Mouse (Mus musculus) kidney, postnatal 0 days (tissue): Measurements from ENCODE around the gene Olfr1233. TPM values are rescaled to one million over a fixed set of nuclear protein-coding genes. Genes with fewer than 3 reads are reported as not detected.

Experiments used
- ATAC-seq: fragments of 200-750 bp; cut with Nextera tagmentation; replicated peaks from 2 replicates; pipeline ENCODE4 v1.8.0; 2017; ENCODE audit warnings: low read depth, moderate number of reproducible peaks, moderate TSS enrichment, moderate library complexity; ENCODE audit not compliant: low FRiP score
- DNase-seq: peaks from one replicate; pipeline ENCODE4 v3.0.0-alpha.2; 2016; ENCODE audit warnings: low spot score
- H3K27ac ChIP-seq: fragments of 300-500 bp; sonication (generic); 2 replicates; pipeline ENCODE4 v1.5.1; 2014; ENCODE audit warnings: mild to moderate bottlenecking
- H3K27me3 ChIP-seq: fragments of 300-500 bp; sonication (generic); 2 replicates; pipeline ENCODE4 v1.6.1; 2014; ENCODE audit warnings: low read length, mixed read lengths; ENCODE audit not compliant: insufficient read depth
- H3K36me3 ChIP-seq: fragments of 300-500 bp; sonication (generic); 2 replicates; pipeline ENCODE4 v1.6.1; 2014; ENCODE audit warnings: low read length, mixed read lengths; ENCODE audit not compliant: insufficient read depth
- H3K4me1 ChIP-seq: fragments of 300-500 bp; sonication (generic); replicated peaks from 2 replicates; pipeline ENCODE4 v1.6.1; 2014; ENCODE audit warnings: antibody characterized with exemption, low read length, mixed read lengths; ENCODE audit not compliant: insufficient read depth
- H3K4me2 ChIP-seq: fragments of 300-500 bp; sonication (generic); 2 replicates; pipeline ENCODE4 v1.6.1; 2014; ENCODE audit warnings: mild to moderate bottlenecking, low read length, moderate library complexity, mixed read lengths
- H3K4me3 ChIP-seq: fragments of 300-500 bp; sonication (generic); replicated peaks from 2 replicates; pipeline ENCODE4 v1.5.1; 2014; ENCODE audit warnings: low read depth, low read length
- H3K9ac ChIP-seq: fragments of 300-500 bp; sonication (generic); 2 replicates; pipeline ENCODE4 v1.6.1; 2014; ENCODE audit warnings: low read depth, low read length
- H3K9me3 ChIP-seq: fragments of 300-500 bp; sonication (generic); replicated peaks from 2 replicates; pipeline ENCODE4 v1.6.1; 2016; ENCODE audit warnings: low read length, inconsistent platforms, mixed read lengths
- CTCF ChIP-seq: IDR thresholded peaks from 2 replicates; pipeline ENCODE4 v1.5.1; 2016; ENCODE audit warnings: antibody characterized with exemption, low read depth, mild to moderate bottlenecking, moderate library complexity
- WGBS: fragments of 180-500 bp; shearing (Covaris S2); extraction: QIAGEN DNeasy Blood & Tissue Kit; methylation state at CpG from one replicate; pipeline ENCODE4 v1.1.7; 2014; 5-methylcytosine and 5-hydroxymethylcytosine counted together
- polyA plus RNA-seq: library from polyadenylated mRNA; unstranded; fragments of >200 nt; fragmentation: Nextera tagmentation; extraction: Ambion mirVana; gene quantifications from 2 replicates; pipeline ENCODE4 v1.2.1, GENCODE M21; 2015

Olfr1233 gene
- not detected in 2 replicates for polyA plus RNA-seq

DNA sequence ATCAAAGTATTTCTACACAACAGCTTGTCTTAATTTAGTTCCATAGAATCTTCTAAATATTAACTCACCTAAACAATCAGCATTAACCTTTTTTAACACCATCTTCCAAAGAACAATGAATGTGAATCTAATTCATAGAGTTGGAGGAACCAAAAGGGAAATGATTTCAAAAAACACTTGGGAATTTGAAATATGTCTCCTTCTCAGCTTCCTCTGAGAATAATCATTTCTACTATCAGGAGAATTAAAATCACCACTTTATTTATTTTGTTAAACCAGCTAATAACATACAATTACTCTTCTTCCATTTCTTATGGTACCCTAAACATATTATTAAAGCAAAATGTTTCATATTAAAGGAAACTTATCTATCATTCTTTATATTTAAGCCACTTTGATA, at the start of gene Olfr1233:
Olfr1233 (minus strand) TSS at position 101 of the 400 bp plus-strand sequence.
- H3K9ac ChIP-seq = no peak within 1 kb of the TSS
- DNase-seq = no peak
- no peak within 1 kb of the TSS for H3K4me3 ChIP-seq
- H3K27ac ChIP-seq = no peak within 1 kb of the TSS
- no peak for ATAC-seq
- TF ChIP-seq CTCF = no peak
- H3K36me3 ChIP-seq = no peaks in the 10 kb centered on the region
- H3K27me3 ChIP-seq = no peaks in the 10 kb centered on the region
- no peaks in the 10 kb centered on the region for H3K9me3 ChIP-seq
- no peaks in the 10 kb centered on the region for H3K4me1 ChIP-seq
- H3K4me2 ChIP-seq = no peak within 1 kb of the TSS

DNA sequence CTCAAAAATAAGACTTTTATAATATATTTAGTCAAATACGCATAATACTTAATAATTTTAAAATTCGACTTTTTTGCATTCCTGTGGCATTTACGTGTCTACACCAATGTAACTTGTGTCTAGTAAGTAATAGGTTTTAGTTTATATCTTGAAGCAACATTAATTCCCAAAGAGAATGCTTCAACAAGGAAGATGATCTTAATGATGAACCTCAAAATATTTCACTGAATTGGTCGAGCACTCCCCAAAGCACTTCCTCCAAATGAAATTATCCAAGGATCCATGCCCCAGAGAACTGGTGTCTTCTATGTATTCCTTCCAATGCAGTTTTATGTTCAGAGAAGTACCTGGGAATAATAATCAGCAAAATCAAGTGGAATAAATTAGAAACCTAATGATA, 22.6 kb upstream of the Olfr1233 start, which contains the start of gene Olfr1234:
Olfr1234 (minus strand) TSS at position 101 of the 400 bp plus-strand sequence.
- H3K9me3 ChIP-seq = no peaks in the 10 kb centered on the region
- H3K27ac ChIP-seq = no peak within 1 kb of the TSS
- no peak within 1 kb of the TSS for H3K9ac ChIP-seq
- DNase-seq (no peak), ATAC-seq (no peak)
- no peak within 1 kb of the TSS for H3K4me2 ChIP-seq
- H3K36me3 ChIP-seq = no peaks in the 10 kb centered on the region
- H3K4me3 ChIP-seq = no peak within 1 kb of the TSS
- 89% methylated on average over 4 of the region's 4 CpGs for WGBS
- H3K4me1 ChIP-seq = no peaks in the 10 kb centered on the region
- no peaks in the 10 kb centered on the region for H3K27me3 ChIP-seq
- TF ChIP-seq CTCF = no peak

DNA sequence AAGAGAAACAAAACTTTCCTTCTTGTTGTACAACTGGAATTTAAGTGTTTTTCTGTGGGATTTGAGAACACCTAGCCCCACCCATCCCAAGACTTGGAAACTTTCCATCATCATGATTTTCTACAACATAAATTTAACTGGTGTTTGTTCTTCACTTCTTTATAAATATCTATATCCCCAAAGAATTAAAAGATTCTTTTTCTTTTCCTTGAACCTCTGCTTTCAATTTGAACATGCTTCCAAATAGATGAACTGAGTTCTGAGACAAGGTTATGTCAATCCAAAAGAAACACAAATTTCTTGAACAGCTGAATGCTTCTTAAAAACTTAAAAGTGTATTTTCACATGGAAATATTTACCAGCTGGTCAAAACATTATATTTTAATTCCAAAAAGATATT, 12.6 kb downstream of the Olfr1233 start, which contains the start of gene Olfr1232:
Olfr1232 (minus strand) TSS at position 101 of the 400 bp plus-strand sequence.
- Histone ChIP-seq H3K9ac (no peak within 1 kb of the TSS), H3K27ac (no peak within 1 kb of the TSS), H3K36me3 (no peaks in the 10 kb centered on the region), H3K27me3 (no peaks in the 10 kb centered on the region), H3K4me3 (no peak within 1 kb of the TSS), H3K4me1 (no peaks in the 10 kb centered on the region), H3K9me3 (no peaks in the 10 kb centered on the region), H3K4me2 (no peak within 1 kb of the TSS)
- DNase-seq (no peak), ATAC-seq (no peak)
- no peak for TF ChIP-seq CTCF

DNA sequence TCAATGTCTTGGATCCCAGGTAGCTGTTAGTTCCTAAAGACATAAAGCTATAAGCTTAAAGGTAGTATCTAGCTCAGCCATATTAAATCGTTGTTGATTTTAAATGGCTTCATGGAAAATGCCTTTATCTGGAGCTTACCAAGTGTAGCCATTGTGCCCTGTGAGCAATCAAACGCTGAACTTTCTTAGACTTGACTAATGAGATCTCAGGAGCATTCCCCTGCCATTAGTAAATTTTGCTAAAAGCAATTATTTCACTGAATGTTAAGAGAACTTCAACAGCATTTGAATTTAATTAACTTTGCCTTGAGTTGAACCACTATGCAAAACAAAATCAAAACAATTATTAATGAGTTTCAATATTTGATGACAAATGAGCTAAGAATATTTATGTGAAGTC, 35.2 kb downstream of the Olfr1233 start, which contains the start of gene Olfr1231:
Olfr1231 (minus strand) TSS at position 101 of the 400 bp plus-strand sequence.
- TF ChIP-seq CTCF = no peak
- Histone ChIP-seq H3K4me3 (no peak within 1 kb of the TSS), H3K4me1 (no peaks in the 10 kb centered on the region), H3K27me3 (no peaks in the 10 kb centered on the region), H3K4me2 (no peak within 1 kb of the TSS), H3K27ac (no peak within 1 kb of the TSS), H3K9ac (no peak within 1 kb of the TSS), H3K36me3 (no peaks in the 10 kb centered on the region), H3K9me3 (no peaks in the 10 kb centered on the region)
- ATAC-seq (no peak), DNase-seq (no peak)
- 84% methylated on average over 2 of the region's 2 CpGs for WGBS

DNA sequence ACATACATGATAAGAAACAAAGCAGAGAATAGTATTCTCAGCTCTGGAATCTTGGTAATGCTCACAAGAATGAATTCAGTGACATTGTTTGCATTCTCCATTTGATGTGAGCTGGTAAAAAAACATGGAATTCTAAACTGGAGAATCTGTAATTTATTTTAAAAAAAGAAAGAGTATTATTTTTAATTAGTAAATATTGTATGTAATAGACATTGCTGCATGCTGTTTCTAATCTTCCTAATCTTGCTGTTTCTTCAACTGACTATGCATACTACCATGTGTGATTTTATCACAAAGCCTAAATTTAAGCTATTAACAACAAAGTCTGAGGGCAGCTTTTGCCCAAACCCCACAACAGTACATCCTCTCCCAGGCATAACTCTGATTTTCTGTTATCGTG, 45.0 kb downstream of the Olfr1233 start, which contains the start of gene Olfr1230:
Olfr1230 (minus strand) TSS at position 101 of the 400 bp plus-strand sequence.
- H3K36me3 ChIP-seq = no peaks in the 10 kb centered on the region
- no peak for ATAC-seq
- no peak within 1 kb of the TSS for H3K4me3 ChIP-seq
- TF ChIP-seq CTCF = no peak
- no peaks in the 10 kb centered on the region for H3K27me3 ChIP-seq
- DNase-seq = no peak
- WGBS = 81% methylated on average over 1 of the region's 1 CpGs
- no peak within 1 kb of the TSS for H3K9ac ChIP-seq
- H3K9me3 ChIP-seq = no peaks in the 10 kb centered on the region
- H3K4me2 ChIP-seq = no peak within 1 kb of the TSS
- H3K4me1 ChIP-seq = no peaks in the 10 kb centered on the region
- no peak within 1 kb of the TSS for H3K27ac ChIP-seq

DNA sequence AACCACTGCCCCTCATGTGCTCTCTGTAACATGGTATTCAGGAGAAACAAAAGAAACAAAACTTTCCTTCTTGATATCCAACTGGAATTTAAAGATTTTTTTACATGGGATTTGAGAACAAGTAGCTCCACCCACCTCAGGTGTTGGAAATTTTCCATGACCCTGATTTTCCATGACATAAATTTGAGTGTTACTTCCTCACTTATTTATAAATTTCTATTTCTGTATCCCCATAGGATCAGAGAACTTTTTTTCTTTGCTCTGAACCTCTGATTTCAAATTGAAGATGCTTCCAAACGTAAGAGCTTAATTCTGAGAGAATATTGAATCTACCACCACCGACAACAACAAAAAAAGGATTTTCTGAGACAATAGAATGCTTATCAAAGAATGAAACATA, 54.3 kb downstream of the Olfr1233 start, which contains the start of gene Olfr1229:
Olfr1229 (minus strand) TSS at position 101 of the 400 bp plus-strand sequence.
- Histone ChIP-seq H3K36me3 (no peaks in the 10 kb centered on the region), H3K9ac (no peak within 1 kb of the TSS), H3K27ac (no peak within 1 kb of the TSS), H3K4me1 (no peaks in the 10 kb centered on the region), H3K27me3 (no peaks in the 10 kb centered on the region), H3K4me2 (no peak within 1 kb of the TSS), H3K9me3 (no peaks in the 10 kb centered on the region), H3K4me3 (no peak within 1 kb of the TSS)
- TF ChIP-seq CTCF = no peak
- WGBS = 80% methylated on average over 2 of the region's 2 CpGs
- DNase-seq (no peak), ATAC-seq (no peak)

Other genes with a start within 250 kb of the Olfr1233 start
- not detected in 2 replicates for gene Olfr1220, start 235.6 kb downstream of the Olfr1233 start, polyA plus RNA-seq
- gene Olfr1221, start 225.1 kb downstream of the Olfr1233 start, polyA plus RNA-seq = not detected in 2 replicates
- not detected in 2 replicates for gene Olfr1222, start 209.3 kb downstream of the Olfr1233 start, polyA plus RNA-seq
- not detected in 2 replicates for gene Olfr1223, start 190.8 kb downstream of the Olfr1233 start, polyA plus RNA-seq
- not detected in 2 replicates for gene Olfr1224-ps1, start 178.3 kb downstream of the Olfr1233 start, polyA plus RNA-seq
- gene Olfr1225, start 167.7 kb downstream of the Olfr1233 start, polyA plus RNA-seq = not detected in 2 replicates
- not detected in 2 replicates for gene Olfr1226, start 142.3 kb downstream of the Olfr1233 start, polyA plus RNA-seq
- gene Olfr1228, start 88.3 kb downstream of the Olfr1233 start, polyA plus RNA-seq = not detected in 2 replicates
- not detected in 2 replicates for gene Olfr1229, start 54.4 kb downstream of the Olfr1233 start, polyA plus RNA-seq
- gene Olfr1230, start 45.1 kb downstream of the Olfr1233 start, polyA plus RNA-seq = not detected in 2 replicates
- gene Olfr1231, start 35.3 kb downstream of the Olfr1233 start, polyA plus RNA-seq = not detected in 2 replicates
- not detected in 2 replicates for gene Olfr1232, start 12.7 kb downstream of the Olfr1233 start, polyA plus RNA-seq
- gene Olfr1234, start 22.5 kb upstream of the Olfr1233 start, polyA plus RNA-seq = not detected in 2 replicates
- not detected in 2 replicates for gene Olfr1238, start 67.3 kb upstream of the Olfr1233 start, polyA plus RNA-seq
- gene Olfr1239, start 78.0 kb upstream of the Olfr1233 start, polyA plus RNA-seq = not detected in 2 replicates
- gene Olfr1240, start 100.6 kb upstream of the Olfr1233 start, polyA plus RNA-seq = not detected in 2 replicates
- gene Olfr1241, start 144.7 kb upstream of the Olfr1233 start, polyA plus RNA-seq = not detected in 2 replicates
- gene Olfr1242, start 155.9 kb upstream of the Olfr1233 start, polyA plus RNA-seq = not detected in 2 replicates
- gene Olfr1243, start 189.1 kb upstream of the Olfr1233 start, polyA plus RNA-seq = not detected in 2 replicates
- gene Olfr1245, start 236.0 kb upstream of the Olfr1233 start, polyA plus RNA-seq = not detected in 2 replicates